Mouse (Mus musculus) c-Kit-positive CD71-negative TER-119-negative erythroid progenitor cells, embryonic 14.5 days (primary cell): ENCODE data around the gene Med16.
"Not testable (repeated sequence)": the region's sequence is repeated elsewhere in the genome, so short reads cannot be mapped to it uniquely, and the experiment has no call there.

Source experiments
- DNase-seq: peaks from one replicate; pipeline ENCODE4 v3.0.0-alpha.2; 2013; ENCODE audit warnings: low read depth

Gene Med16

DNA sequence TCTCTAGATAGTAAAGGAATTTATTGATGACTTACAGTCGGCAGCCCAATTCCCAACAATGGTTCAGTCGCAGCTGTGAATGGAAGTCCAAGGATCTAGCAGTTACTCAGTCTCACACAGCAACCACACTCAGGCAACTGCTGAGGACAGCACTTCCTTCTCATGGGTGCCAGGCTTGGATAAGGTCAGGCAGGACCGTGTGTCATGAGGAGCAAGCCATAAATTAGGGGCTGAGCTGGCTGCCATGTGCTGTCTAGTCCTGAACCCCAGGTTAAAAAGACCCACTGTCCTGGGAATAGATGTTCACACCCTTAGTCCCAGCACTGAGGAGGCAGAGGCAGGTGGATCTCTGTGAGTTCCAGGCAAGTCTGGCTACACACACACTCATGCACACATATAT lies 23.8 kb downstream of the Med16 start:
- DNase-seq, result not testable (repeated sequence)

DNA sequence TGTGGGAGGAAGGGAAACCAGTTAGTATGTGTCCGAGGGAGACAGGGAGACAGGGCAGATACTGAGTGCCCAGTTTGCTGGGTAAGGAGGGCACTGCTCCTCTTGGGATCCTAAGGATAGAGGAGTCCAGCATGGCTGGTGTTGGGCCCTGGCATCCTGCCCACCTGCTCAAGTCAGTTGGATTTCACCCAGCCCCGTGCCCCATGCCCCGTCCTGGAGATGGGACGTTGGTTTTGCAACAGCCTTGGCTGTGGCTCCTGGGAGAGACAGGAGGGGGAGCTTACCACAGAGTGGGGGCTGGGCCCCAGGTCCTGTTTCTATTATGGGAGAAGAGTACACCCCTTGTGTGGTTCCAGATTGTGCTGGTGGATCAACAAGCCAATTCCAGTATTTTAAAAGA lies 24.3 kb downstream of the Med16 start:
- DNase-seq, result no peak

DNA sequence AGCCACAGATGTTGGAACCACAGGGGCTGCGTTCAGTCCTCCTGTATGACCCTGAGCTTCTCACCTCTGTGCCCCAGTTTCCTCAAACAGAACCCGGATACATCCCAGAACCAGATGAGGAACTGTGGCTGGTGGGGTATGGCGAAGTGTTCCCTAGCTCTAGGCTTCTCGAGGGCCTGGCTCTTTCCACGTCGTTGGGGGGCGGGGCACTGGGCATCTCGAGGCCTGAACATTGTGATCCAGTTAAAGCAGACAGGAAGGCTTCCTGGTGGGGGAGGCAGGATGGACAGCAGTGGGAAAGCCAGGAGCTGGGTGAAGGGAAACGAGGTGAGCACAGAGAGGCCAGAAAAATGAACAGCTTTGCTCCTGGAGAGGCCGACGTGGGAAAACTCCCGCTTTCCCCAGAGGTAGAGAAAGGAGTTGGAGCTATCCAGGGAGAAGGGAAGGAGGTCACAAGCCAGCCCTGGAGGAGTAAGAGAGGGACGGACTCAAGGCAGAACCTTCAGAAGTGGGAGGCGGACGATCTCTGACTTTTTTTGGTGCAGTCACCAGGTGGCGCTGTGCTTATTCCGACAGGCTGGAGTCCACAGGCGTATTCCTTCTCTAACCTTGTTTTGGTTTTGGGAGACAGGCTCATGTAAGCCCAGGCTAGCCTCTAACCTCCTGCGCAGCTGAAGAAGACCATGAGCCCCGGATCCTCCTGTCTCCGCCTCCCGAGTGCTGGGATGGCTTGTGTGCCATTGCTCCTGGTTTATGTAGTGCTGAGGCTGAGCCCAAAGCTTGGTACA lies 25.2 kb downstream of the Med16 start:
- DNase-seq, result peak; percentile 85

DNA sequence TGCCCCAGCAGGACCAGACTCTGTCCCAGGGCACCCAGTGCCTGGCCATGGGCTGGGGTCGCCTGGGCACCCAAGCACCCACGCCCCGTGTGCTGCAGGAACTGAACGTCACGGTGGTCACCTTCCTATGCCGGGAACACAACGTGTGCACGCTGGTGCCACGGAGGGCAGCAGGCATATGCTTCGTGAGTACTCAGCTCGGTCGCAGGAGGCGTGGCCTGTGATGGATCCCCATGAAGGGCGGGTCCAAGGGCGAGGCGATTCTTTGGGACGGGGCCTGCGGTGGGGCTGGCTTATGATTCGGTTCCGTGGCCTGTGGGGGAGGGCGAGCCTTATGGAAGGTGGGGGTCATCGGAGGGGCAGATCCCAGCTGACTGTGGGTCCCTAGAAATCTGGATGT lies 26.7 kb downstream of the Med16 start:
- no peak for DNase-seq

DNA sequence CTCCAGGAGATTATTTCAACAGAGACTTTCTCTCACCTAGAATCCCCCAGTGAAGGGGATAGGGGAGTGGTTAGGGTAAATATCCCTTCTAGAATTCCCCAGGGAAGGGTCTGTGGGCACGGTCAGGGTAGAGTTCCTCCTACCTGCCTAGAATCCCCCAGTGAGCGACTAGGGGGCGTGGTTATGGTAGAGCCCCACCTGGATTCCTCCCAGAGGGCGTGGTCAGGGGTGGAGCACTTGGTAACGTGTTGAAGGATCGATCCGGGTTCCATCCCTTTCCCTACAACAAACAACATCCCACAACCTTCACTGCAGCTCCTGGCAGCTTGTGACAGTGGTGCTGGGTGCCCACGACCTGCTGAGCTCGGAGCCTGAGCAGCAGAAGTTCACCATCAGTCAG lies 28.0 kb downstream of the Med16 start:
- no peak for DNase-seq

DNA sequence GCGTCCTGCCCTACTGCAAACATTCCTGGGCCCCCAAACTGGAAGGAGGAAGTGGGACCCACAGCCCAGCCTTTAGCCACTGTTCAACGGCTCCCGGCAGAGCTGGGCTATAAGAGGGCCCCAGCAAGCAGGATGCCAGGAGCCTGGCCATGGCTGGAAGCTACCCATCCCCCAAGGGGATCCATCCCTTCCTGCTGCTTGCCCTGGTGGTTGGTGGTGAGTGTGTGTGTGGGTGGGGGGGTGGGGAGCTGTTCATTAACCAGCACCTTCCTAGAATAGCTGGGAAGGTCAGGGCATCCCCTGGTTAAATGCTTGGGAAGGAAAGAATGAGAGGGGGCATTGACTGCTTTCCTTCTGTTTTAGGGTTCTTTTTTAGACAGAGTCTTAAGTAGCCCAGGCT lies 29.2 kb downstream of the Med16 start:
- DNase-seq, result no peak

DNA sequence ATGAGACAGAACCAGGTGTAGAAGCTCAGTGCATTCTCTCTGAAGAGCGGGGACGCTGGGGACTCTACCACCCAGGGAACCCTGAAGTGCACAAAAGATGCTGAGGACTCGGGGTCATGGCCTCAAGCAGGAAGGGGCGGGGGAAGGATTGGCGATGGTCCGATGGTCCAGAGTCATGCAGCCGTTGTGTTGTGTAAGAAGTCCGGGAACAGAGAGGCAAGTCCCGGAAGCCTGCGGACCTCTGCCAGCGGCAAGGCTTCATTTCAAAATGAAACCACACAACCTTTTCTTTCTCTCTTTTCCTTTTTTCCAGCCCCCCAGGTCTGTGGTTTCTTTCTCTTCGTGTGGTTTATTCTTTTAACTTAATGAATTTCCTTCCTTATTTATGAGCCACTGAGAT lies 31.0 kb downstream of the Med16 start:
- DNase-seq, result no peak

DNA sequence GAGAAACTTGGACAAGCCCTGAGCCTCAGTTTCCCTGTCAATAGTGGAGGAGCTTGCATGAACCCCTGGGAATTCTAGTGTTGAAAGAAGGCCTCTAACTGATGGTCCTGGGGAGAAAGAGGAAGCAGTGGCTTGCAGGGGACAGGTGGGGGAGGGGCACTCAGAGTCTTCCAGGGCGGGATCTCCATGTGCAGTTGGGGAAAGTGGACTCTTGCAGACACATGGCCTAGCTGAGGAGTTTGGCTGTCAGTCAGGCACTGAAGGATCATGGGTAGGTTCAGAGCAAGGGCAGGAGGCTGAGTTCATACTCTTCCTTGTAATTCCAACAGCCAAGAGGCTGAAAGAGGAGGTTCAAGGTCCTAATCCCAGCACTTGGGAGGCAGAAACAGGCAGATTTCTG lies 31.5 kb downstream of the Med16 start:
- DNase-seq, result no peak

DNA sequence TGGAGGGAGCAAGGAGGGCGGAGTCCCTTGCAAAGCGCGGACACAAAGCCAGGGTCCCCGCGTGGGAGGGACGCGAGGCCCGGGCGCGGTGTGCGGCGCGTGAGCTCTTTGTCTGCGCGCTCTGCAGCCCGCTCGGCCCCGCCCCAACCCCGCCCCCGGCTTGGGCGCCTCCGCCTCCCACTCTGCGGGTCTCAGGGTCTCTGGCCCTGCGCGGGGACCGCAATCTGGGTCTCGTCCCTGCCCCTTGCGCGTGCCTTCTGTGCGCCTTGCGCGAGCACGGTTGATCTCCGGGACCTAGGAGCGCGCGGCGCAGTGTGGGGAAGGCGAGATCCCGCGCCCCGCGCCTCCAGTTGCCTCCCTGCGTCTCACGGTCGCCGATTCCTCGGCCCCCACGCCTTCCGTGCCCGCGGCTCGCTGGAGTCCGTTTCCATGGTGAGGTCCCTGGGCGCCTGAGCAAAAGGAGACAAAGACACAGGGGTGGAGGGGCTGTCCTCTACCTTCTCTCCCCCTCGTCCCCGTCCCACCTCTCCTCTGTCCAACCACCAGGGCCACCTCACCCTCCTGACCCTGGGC lies 34.3 kb downstream of the Med16 start, which contains the start of the genes Prtn3 and Plppr3:
Gene Prtn3 (plus strand): TSS at position 187 of the 573 bp plus-strand sequence.
Gene Plppr3 (minus strand): TSS at position 345 of the 573 bp plus-strand sequence.
- no peak for DNase-seq

DNA sequence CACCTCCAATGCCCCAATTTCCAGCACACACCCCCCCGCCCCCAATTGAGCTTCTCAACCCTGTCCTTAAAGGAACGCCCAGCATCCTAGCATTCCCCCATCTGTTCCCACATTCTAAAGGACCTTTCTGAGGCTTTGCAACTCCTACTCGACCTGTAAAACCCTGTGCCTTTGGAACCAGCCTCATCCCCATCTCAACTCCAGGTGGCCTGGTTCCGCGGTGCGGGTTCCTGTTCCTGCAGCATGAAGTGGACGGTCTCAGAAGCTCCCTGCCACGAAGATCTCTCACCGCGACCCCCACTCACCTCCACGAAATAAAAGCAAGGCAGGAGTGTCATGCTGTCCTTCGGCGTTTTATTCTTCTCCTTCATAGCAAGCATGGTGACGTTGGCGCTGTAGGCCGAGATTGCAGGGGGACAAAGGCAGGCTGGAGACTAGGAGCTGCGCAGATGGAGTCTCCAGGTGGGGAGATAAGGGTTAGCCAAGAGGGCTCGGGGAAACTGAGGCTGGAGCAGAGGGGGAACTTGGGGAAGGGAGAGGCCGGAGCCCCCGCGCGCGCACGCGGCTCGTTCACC lies 34.9 kb downstream of the Med16 start:
- no peak for DNase-seq

DNA sequence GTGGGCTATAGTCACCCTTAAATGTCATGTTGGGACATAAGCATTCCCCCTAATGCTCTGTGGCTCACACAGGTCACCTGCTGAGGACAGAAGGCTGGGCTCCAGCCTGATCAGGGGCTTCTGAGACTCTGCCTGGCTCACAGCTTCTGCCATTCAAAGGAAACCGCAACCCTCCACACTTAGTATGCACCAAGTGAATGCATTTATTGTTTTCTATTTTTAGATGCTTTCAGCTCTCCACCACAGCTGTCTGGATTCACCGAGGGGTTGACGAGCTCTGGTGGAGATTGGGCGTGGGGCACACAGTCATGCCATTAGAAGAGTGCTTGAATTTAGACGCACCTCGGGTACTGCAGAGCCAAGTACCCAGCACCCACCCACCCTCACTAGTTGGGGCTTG lies 35.4 kb downstream of the Med16 start:
- no peak for DNase-seq

DNA sequence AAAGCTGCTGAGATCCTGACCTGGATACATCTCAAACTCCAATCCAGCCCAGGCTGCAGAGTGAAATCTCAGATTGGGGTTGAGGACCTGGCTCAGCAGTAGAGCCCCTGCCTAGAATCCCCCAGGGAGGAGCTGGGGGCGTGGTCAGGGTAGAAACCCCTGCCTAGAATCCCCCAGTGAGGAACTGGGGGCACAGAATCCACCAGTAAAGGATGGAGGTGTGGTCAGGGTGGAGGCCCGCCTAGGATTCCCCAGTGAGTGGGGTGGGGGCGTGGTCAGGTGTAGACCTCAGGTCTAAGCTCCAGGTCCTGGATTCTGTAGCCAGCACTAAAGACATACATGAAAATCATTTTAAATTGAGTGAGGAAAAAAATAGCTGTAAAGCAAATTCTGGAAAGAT lies 35.9 kb downstream of the Med16 start:
- no peak for DNase-seq

DNA sequence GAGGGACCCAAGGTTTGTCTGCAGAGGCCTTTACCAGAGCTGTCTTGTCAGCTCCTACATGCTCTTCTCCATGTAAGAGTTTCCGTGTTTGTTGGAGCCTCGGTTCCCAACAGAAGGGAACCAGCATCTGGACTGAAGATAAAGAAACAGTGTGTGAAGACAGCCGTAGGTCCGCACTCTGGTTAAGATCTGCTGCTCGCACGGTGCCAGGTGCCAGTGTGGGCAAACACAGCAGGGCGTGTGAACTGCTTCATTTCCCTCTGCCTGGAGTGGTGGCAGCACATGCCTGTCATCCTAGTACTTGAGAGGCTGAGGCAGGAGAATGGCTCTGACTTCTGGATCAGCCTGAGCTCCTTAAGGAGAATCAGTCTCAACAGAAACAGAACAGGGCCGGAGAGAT lies 36.9 kb downstream of the Med16 start:
- no peak for DNase-seq

DNA sequence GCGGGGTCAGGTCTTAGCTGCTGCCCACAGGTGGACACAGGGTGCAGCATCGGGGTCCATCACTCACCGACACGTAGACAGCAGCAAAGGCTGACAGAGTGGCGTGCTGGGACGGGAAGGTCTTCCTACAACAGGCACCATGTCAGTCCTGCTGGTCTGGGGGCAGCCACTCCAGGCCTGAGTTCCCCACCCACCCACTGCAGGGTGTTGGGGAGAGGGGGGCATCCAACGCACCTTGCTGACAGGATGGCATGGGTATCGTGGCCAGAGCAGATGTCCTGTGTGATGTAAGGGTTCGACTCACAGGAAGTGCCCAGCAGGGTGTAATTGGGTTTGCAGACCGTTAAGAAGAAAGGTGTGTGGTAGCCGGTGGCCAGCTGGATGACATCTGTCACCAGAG lies 42.1 kb downstream of the Med16 start:
- no peak for DNase-seq

DNA sequence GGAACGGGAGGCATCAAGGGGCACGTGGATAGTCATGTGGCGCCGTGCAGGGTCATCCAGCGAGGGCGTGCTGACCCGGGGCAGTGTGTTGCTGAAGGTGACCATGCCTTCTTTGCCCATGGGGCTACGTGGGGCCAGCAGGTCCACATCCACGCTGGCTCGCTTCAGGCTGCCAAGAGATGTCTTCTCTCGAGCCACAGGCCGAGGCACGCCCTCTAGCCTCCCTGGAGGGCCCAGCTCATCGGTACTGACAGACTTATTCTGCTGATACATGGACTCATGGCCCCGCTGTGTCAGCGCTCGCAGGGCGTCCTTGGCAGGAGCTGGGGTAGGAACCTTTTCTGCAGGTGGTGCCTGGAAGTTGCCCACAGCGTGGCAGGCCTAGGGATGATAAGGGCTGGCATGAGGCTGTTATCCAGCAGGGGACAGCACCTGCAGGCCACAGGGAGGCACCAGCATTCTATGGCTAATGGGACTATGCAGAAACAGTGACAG lies 42.9 kb downstream of the Med16 start:
- no peak for DNase-seq

DNA sequence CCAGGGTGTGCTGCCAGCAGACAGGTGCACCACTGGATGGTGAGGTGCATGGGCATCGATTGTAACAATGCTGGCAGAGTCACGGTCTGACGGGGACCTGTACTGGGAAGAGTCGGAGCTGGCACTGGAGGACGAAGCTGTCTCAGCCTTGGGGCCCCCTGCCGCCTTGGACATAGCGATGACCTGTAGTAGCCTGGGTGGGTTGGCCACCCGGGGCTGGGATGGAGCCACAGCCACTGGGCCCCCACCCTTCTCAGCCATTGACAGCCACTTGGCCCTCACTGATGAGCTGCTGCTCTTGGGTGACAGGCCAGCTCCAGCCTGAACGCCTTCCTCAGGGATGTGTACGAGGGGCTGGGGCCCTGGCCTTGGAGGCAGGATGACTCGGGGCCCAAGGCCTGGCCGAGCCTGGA lies 43.5 kb downstream of the Med16 start:
- DNase-seq, result no peak

DNA sequence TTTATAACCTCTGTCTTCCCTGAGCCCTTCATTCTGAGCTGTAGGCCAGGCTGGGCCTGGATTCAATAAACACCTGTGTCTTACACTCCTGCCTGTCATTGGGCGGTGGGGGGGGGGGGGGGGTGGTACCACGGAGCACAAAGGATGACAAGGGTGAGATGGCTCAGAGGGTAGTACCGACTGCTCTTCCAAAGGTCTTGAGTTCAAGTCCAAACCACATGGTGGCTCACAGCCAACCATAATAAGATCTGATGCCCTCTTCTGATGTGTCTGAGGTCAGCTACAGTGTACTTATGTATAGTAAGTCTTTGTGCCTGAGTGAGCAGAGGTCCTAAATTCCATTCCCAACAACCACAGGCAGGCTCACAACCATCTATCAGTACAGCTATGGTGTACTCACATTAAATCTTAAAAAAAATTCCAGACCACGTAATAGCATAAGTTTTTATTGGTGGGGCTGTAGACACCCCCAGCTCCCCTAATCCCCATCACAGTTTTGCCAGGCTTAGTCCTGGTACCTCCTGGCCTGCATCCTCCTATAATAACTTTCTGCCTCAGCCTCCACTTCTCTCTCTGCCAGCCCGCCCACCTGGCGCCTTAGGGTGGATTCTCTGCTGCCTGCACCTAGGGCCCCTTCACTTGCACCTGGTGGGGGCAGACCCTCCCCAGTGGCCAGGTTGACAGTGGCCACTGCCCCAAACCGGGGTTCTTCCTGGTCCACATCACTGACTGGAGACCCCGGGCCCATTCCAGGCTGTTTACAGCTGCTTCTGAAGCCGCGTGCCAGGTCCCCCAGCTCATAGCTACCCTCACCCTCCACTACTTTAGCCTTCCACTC lies 44.2 kb downstream of the Med16 start:
- DNase-seq, result no peak

DNA sequence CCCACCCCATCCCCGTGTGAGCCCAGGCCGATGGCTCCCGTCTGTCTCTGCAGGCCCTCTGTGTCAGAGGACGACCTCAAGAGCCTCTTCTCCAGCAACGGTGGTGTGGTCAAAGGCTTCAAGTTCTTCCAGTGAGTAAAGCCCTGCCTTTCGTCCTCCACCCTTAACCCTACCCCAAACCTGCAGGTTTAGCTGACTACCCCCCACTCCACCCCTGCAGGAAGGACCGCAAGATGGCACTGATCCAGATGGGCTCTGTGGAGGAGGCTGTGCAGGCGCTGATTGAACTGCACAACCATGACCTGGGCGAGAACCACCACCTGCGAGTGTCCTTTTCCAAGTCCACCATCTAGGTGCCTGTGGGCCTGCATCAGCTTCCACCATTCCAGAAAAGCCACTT lies 45.8 kb downstream of the Med16 start:
- DNase-seq, result no peak

DNA sequence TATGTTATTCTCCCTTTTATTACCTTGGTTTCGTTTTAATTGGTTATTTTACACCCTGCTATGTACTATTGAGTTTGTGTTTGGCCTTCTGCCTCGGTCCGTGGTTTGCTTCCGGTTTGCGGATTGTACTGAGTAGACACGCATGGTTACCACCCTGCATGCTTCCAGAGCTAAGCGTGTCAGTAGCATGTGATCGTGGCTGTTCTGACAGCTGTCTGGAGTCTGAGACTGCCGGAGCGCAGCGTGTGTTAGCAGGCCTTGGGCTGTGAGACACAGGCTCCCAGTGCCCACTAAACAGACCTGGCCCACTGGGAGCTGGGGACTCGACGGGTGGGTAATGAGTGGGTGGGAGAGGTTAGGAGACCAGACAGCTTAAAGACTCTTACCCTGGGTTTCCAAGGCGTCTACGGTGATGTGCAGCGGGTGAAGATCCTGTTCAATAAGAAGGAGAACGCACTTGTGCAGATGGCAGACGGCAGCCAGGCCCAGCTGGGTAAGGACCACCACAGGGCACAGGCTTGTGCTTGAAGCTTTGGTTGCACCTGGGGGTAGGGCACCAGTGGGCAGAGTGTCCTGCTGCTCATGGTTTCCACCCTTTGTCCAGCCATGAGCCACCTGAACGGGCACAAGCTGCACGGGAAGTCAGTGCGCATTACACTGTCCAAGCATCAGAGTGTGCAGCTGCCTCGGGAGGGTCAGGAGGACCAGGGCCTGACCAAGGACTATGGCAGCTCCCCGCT lies 46.5 kb downstream of the Med16 start:
- no peak for DNase-seq

DNA sequence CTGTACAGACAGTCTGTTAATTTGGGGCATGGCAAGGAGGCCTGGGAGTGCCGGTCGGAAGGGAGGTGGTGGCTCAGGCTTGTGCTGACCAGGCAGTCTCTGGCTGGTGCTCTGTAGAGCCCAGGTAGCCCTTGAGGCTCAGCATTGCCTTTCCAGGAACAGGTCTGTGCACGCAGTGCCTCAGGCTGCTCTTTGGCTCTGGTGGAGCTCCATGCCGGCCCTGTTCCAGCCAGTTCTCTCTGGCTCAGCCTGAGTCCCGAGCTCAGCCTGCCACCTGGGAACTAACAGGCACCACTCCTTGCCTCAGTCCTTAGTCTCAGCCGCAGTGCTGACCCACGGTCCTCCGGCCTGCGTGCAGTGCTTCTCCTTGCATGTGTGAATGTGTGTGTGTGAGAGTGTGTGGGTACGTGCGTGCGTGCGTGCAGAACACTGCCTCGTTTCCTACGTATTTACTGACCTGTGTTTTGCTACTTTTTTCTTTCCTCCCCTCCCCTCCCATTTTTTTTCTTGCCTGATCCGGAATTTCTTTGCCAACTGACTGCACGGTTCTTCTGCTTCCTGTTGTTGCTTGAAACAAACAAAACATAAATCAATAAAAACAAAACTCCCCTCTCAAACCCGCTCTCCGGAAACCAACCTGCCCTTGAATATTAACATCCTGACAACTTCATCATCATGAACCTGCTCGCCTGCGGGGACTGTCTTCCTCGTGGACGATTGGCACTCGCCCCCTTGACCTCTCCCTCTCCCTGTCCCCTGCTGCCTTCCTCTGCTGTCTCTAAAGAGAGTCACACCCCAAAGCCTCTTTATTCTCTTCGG lies 47.3 kb downstream of the Med16 start:
- DNase-seq, result no peak
